Mouse (Mus musculus) forebrain, embryonic 12.5 days (tissue): ENCODE measurements around the gene Ndufa13. TPM values are rescaled to one million over a fixed set of nuclear protein-coding genes. Genes with fewer than 3 reads are reported as not detected.

ENCODE experiments used
- ATAC-seq: fragments of 200-750 bp; cut with Nextera tagmentation; 2 replicates; pipeline ENCODE4 v1.8.0; 2017; ENCODE audit warnings: moderate TSS enrichment; ENCODE audit not compliant: low FRiP score
- H3K27ac ChIP-seq: fragments of 300-500 bp; sonication (generic); 2 replicates; pipeline ENCODE4 v1.5.1; 2016; ENCODE audit warnings: mild to moderate bottlenecking
- H3K27me3 ChIP-seq: fragments of 300-500 bp; sonication (generic); 2 replicates; pipeline ENCODE4 v1.6.1; 2016; ENCODE audit warnings: mild to moderate bottlenecking
- H3K36me3 ChIP-seq: fragments of 300-500 bp; sonication (generic); replicated peaks from 2 replicates; pipeline ENCODE4 v1.6.1; 2016; ENCODE audit warnings: mild to moderate bottlenecking
- H3K4me1 ChIP-seq: fragments of 300-500 bp; sonication (generic); 2 replicates; pipeline ENCODE4 v1.6.1; 2016
- H3K4me2 ChIP-seq: fragments of 300-500 bp; sonication (generic); 2 replicates; pipeline ENCODE4 v1.6.1; 2016; ENCODE audit warnings: mild to moderate bottlenecking, moderate library complexity
- H3K4me3 ChIP-seq: fragments of 300-500 bp; sonication (generic); replicated peaks from 2 replicates; pipeline ENCODE4 v1.5.1; 2016; ENCODE audit warnings: mild to moderate bottlenecking
- H3K9ac ChIP-seq: fragments of 300-500 bp; sonication (generic); 2 replicates; pipeline ENCODE4 v1.6.1; 2016; ENCODE audit warnings: mild to moderate bottlenecking
- H3K9me3 ChIP-seq: fragments of 300-500 bp; sonication (generic); 2 replicates; pipeline ENCODE4 v1.6.1; 2016
- WGBS: fragments of 180-500 bp; shearing (Covaris S2); methylation state at CpG from one replicate; pipeline ENCODE4 v1.1.7; 2016; 5-methylcytosine and 5-hydroxymethylcytosine counted together
- polyA plus RNA-seq: library from polyadenylated mRNA; unstranded; fragments of >200 nt; fragmentation: Nextera tagmentation; extraction: Ambion mirVana; gene quantifications from 2 replicates; pipeline ENCODE4 v1.2.1, GENCODE M21; 2016

Gene Ndufa13
- polyA plus RNA-seq, 1 experiment from 2014 or later: 165 TPM

GRCm38 (mm10) chr8:69874654-69875053 lies 27.7 kb downstream of the Ndufa13 start:
- Histone ChIP-seq H3K4me3 (no peak overlapping the region), H3K9me3 (no peaks in the 10 kb centered on the region), H3K4me1 (no peaks in the 10 kb centered on the region), H3K9ac (no peak overlapping the region), H3K36me3 (peaks cover 18% of the 10 kb centered on the region), H3K27me3 (peaks cover 34% of the 10 kb centered on the region), H3K4me2 (no peak overlapping the region), H3K27ac (no peak overlapping the region)
- no peak for ATAC-seq
- WGBS: 91% methylated on average over 13 of the region's 13 CpGs

- H3K9me3 ChIP-seq: no peaks in the 10 kb centered on the region
- 12% methylated on average over 9 of the region's 9 CpGs for WGBS
Observed at GRCm38 (mm10) chr8:69874155-69874554, 28.2 kb downstream of the Ndufa13 start.

GRCm38 (mm10) chr8:69870907-69871306 lies 31.5 kb downstream of the Ndufa13 start:
- Histone ChIP-seq H3K4me3 (no peak overlapping the region), H3K9me3 (no peaks in the 10 kb centered on the region), H3K36me3 (peaks cover 23% of the 10 kb centered on the region), H3K4me1 (no peaks in the 10 kb centered on the region), H3K4me2 (no peak overlapping the region), H3K9ac (no peak overlapping the region), H3K27ac (no peak overlapping the region), H3K27me3 (peaks cover under 1% of the 10 kb centered on the region; the same call in 1 of the 2 replicates)
- no peak for ATAC-seq
- 91% methylated on average over 6 of the region's 6 CpGs for WGBS

More at GRCm38 (mm10) chr8:69874155-69874554, 28.2 kb downstream of the Ndufa13 start:
- H3K27ac ChIP-seq: no peak overlapping the region
- no peaks in the 10 kb centered on the region for H3K4me1 ChIP-seq
- ATAC-seq: no peak
- H3K4me3 ChIP-seq: no peak overlapping the region
- peaks cover 18% of the 10 kb centered on the region for H3K36me3 ChIP-seq
- H3K4me2 ChIP-seq: no peak overlapping the region
- no peak overlapping the region for H3K9ac ChIP-seq
- peaks cover 29% of the 10 kb centered on the region for H3K27me3 ChIP-seq

- H3K9ac ChIP-seq: no peak overlapping the region
- ATAC-seq: no peak
- no peak overlapping the region for H3K27ac ChIP-seq
- WGBS: 91% methylated on average over 11 of the region's 11 CpGs
- no peak overlapping the region for H3K4me2 ChIP-seq
- H3K4me1 ChIP-seq: no peaks in the 10 kb centered on the region
- H3K4me3 ChIP-seq: no peak overlapping the region
- peaks cover 30% of the 10 kb centered on the region for H3K36me3 ChIP-seq
- no peaks in the 10 kb centered on the region for H3K9me3 ChIP-seq
- H3K27me3 ChIP-seq: no peaks in the 10 kb centered on the region
Observed at GRCm38 (mm10) chr8:69870003-69870765, 32.2 kb downstream of the Ndufa13 start.

- Histone ChIP-seq H3K36me3 (peaks cover 48% of the 10 kb centered on the region), H3K9me3 (no peaks in the 10 kb centered on the region), H3K4me1 (no peaks in the 10 kb centered on the region), H3K27me3 (no peaks in the 10 kb centered on the region), H3K4me2 (no peak overlapping the region), H3K9ac (no peak overlapping the region), H3K4me3 (no peak overlapping the region), H3K27ac (no peak overlapping the region)
- ATAC-seq: no peak
- 86% methylated on average over 5 of the region's 5 CpGs for WGBS
Observed at GRCm38 (mm10) chr8:69867696-69868326, 34.5 kb downstream of the Ndufa13 start.

DNA sequence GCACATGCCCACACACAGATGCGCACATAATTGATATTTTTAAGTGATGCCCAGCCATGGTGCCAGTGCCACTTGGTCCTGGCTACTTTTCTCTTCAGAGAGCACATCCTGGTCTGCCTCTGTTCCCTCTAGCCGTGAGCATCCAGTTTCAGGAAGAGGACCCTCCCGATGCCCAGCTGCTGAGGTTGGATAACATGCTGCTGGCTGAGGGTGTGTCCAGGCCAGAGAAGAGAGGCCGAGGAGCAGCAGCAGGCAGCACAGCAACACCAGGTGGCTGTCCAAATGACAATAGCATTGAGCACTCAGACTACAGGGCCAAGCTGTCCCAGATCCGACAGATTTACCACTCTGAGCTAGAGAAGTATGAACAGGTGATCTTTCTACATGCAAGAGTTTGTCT lies 38.2 kb downstream of the Ndufa13 start:
- Histone ChIP-seq H3K27ac (no peak overlapping the region), H3K4me2 (no peak overlapping the region), H3K4me1 (no peaks in the 10 kb centered on the region), H3K27me3 (no peaks in the 10 kb centered on the region), H3K9me3 (no peaks in the 10 kb centered on the region), H3K4me3 (no peak overlapping the region), H3K9ac (no peak overlapping the region), H3K36me3 (peaks cover 57% of the 10 kb centered on the region)
- 79% methylated on average over 5 of the region's 5 CpGs for whole genome bisulfite sequencing
- ATAC-seq: no peak

GRCm38 (mm10) chr8:69863387-69864020 lies 38.9 kb downstream of the Ndufa13 start:
- WGBS: 93% methylated on average over 5 of the region's 5 CpGs
- Histone ChIP-seq H3K36me3 (peaks cover 61% of the 10 kb centered on the region), H3K4me3 (no peak overlapping the region), H3K4me1 (no peaks in the 10 kb centered on the region), H3K27me3 (no peaks in the 10 kb centered on the region), H3K9ac (no peak overlapping the region), H3K9me3 (no peaks in the 10 kb centered on the region), H3K27ac (no peak overlapping the region), H3K4me2 (no peak overlapping the region)
- ATAC-seq: no peak

DNA sequence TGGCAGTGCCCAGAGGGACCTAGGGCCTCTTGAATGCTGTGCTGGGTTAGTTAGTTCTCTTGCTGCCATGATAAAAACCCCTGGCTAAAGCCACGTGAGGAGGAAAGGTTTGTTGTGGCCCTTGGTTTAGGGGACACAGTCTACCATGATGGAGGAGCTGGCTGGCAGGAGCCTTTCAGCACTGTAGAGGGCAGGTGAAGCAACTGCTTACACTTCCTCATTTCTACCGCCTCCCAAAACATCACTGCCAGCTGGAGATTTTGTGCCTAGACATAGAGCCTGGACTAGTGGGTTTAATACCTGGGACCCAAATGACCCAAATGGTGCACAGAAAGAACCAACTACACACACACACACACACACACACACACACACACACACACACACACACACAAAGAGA lies 41.1 kb downstream of the Ndufa13 start:
- Histone ChIP-seq H3K9ac (no peak overlapping the region), H3K4me1 (no peaks in the 10 kb centered on the region), H3K36me3 (peaks cover 60% of the 10 kb centered on the region), H3K9me3 (no peaks in the 10 kb centered on the region), H3K4me2 (no peak overlapping the region), H3K27me3 (no peaks in the 10 kb centered on the region), H3K4me3 (no peak overlapping the region), H3K27ac (no peak overlapping the region)
- WGBS: 68% methylated on average over 2 of the region's 2 CpGs
- no peak for ATAC-seq

GRCm38 (mm10) chr8:69860807-69861206 lies 41.6 kb downstream of the Ndufa13 start:
- no peak overlapping the region for H3K4me2 ChIP-seq
- H3K27me3 ChIP-seq: no peaks in the 10 kb centered on the region
- 61% methylated on average over 4 of the region's 4 CpGs for WGBS
- H3K36me3 ChIP-seq: peaks cover 56% of the 10 kb centered on the region
- H3K9me3 ChIP-seq: no peaks in the 10 kb centered on the region
- no peaks in the 10 kb centered on the region for H3K4me1 ChIP-seq
- H3K9ac ChIP-seq: no peak overlapping the region
- no peak for ATAC-seq
- no peak overlapping the region for H3K27ac ChIP-seq
- no peak overlapping the region for H3K4me3 ChIP-seq

- Histone ChIP-seq H3K27ac (no peak overlapping the region), H3K9ac (no peak overlapping the region), H3K36me3 (peaks cover 10% of the 10 kb centered on the region), H3K4me3 (no peak overlapping the region), H3K9me3 (no peaks in the 10 kb centered on the region), H3K4me2 (no peak overlapping the region), H3K27me3 (no peaks in the 10 kb centered on the region), H3K4me1 (no peaks in the 10 kb centered on the region)
- 96% methylated on average over 10 of the region's 10 CpGs for WGBS
- no peak for ATAC-seq
Observed at GRCm38 (mm10) chr8:69853869-69854268, 48.5 kb downstream of the Ndufa13 start.

GRCm38 (mm10) chr8:69850926-69851506 lies 51.3 kb downstream of the Ndufa13 start:
- H3K4me1 ChIP-seq: no peaks in the 10 kb centered on the region
- H3K36me3 ChIP-seq: peaks cover 9% of the 10 kb centered on the region; the same call in 1 of the 2 replicates
- H3K27me3 ChIP-seq: no peaks in the 10 kb centered on the region
- no peak for ATAC-seq
- no peak overlapping the region for H3K9ac ChIP-seq
- no peak overlapping the region for H3K4me2 ChIP-seq
- no peak overlapping the region for H3K4me3 ChIP-seq
- H3K9me3 ChIP-seq: no peaks in the 10 kb centered on the region
- WGBS: 86% methylated on average over 7 of the region's 7 CpGs
- H3K27ac ChIP-seq: no peak overlapping the region

DNA sequence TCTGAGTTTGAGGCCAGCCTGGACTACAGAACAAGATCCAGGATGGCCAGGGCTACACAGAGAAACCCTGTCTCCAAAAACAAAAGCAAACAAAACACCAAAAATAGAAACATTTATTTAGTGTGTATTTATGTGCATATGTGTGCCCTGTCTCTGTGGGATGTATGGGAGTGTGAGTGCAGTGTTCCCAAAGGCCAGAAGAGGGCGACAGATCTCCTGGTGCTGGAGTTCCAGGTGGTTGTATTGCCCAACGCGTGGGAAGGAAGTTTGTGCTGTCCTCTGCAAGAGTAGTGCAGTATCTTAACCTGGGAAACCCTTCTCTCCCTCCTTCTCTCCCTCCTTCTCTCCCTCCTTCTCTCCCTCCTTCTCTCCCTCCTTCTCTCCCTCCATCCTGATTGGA lies 52.5 kb downstream of the Ndufa13 start:
- Histone ChIP-seq H3K9me3 (no peaks in the 10 kb centered on the region), H3K4me3 (no peak overlapping the region), H3K4me1 (no peaks in the 10 kb centered on the region), H3K4me2 (no peak overlapping the region), H3K9ac (no peak overlapping the region), H3K36me3 (peaks cover 9% of the 10 kb centered on the region; the same call in 1 of the 2 replicates), H3K27me3 (no peaks in the 10 kb centered on the region), H3K27ac (no peak overlapping the region)
- ATAC-seq: no peak
- WGBS: 38% methylated on average over 3 of the region's 3 CpGs
